Mouse (Mus musculus) hindbrain, embryonic 13.5 days (tissue): Measurements from ENCODE around the gene Hexim2. TPM values are rescaled to one million over a fixed set of nuclear protein-coding genes. Genes with fewer than 3 reads are reported as not detected.

Experiments used
- ATAC-seq: fragments of 200-750 bp; cut with Nextera tagmentation; 2 replicates; pipeline ENCODE4 v1.8.0; 2017; ENCODE audit warnings: moderate TSS enrichment; ENCODE audit not compliant: low FRiP score
- H3K27ac ChIP-seq: fragments of 300-500 bp; sonication (generic); 2 replicates; pipeline ENCODE4 v1.5.1; 2015; ENCODE audit warnings: inconsistent platforms, mild to moderate bottlenecking, moderate library complexity
- H3K27me3 ChIP-seq: fragments of 300-500 bp; sonication (generic); 2 replicates; pipeline ENCODE4 v1.6.1; 2015; ENCODE audit warnings: mild to moderate bottlenecking, inconsistent platforms
- H3K36me3 ChIP-seq: fragments of 300-500 bp; sonication (generic); 2 replicates; pipeline ENCODE4 v1.6.1; 2015; ENCODE audit warnings: mild to moderate bottlenecking, inconsistent platforms
- H3K4me1 ChIP-seq: fragments of 300-500 bp; sonication (generic); replicated peaks from 2 replicates; pipeline ENCODE4 v1.6.1; 2015; ENCODE audit warnings: inconsistent platforms
- H3K4me2 ChIP-seq: fragments of 300-500 bp; sonication (generic); 2 replicates; pipeline ENCODE4 v1.6.1; 2015; ENCODE audit warnings: inconsistent platforms, mild to moderate bottlenecking, moderate library complexity
- H3K4me3 ChIP-seq: fragments of 300-500 bp; sonication (generic); 2 replicates; pipeline ENCODE4 v1.5.1; 2015; ENCODE audit warnings: mild to moderate bottlenecking, inconsistent platforms
- H3K9ac ChIP-seq: fragments of 300-500 bp; sonication (generic); 2 replicates; pipeline ENCODE4 v1.6.1; 2015; ENCODE audit warnings: mild to moderate bottlenecking, inconsistent platforms
- H3K9me3 ChIP-seq: fragments of 300-500 bp; sonication (generic); 2 replicates; pipeline ENCODE4 v1.6.1; 2016; ENCODE audit warnings: inconsistent platforms
- WGBS: fragments of 180-500 bp; shearing (Covaris S2); methylation state at CpG from one replicate; pipeline ENCODE4 v1.1.7; 2015; 5-methylcytosine and 5-hydroxymethylcytosine counted together
- polyA plus RNA-seq: library from polyadenylated mRNA; unstranded; fragments of >200 nt; fragmentation: Nextera tagmentation; extraction: Ambion mirVana; gene quantifications from 2 replicates; pipeline ENCODE4 v1.2.1, GENCODE M21; 2015

Gene Hexim2
- polyA plus RNA-seq, 1 experiment from 2014 or later, result 22.3 TPM

DNA sequence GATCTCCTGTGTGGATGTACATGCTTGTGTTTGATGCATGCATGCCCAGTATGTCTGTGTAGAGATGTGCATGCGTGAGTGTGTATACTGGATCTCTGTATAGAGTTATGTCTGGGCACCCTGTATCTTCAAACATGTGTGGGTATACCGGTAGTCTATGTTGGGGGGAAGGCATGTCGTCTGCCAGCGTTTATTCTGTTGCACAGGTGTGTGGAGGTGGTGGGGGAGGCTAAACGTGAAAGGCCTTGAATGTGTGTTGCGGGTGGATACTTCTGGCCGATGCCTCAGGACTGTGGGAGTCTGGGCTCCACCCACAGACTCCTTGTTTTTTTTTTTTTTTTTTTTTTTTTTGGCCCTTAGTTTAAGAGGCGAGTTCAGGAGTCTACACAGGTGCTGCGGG, 49.1 kb downstream of the Hexim2 start:
- Histone ChIP-seq H3K27ac (no peak overlapping the region), H3K9ac (no peak overlapping the region), H3K4me3 (no peak overlapping the region), H3K4me2 (no peak overlapping the region), H3K4me1 (no peaks in the 10 kb centered on the region), H3K27me3 (peaks cover 13% of the 10 kb centered on the region; the same call in 1 of the 2 replicates), H3K36me3 (no peaks in the 10 kb centered on the region), H3K9me3 (no peaks in the 10 kb centered on the region)
- ATAC-seq, result no peak
- 79% methylated on average over 9 of the region's 9 CpGs for WGBS

DNA sequence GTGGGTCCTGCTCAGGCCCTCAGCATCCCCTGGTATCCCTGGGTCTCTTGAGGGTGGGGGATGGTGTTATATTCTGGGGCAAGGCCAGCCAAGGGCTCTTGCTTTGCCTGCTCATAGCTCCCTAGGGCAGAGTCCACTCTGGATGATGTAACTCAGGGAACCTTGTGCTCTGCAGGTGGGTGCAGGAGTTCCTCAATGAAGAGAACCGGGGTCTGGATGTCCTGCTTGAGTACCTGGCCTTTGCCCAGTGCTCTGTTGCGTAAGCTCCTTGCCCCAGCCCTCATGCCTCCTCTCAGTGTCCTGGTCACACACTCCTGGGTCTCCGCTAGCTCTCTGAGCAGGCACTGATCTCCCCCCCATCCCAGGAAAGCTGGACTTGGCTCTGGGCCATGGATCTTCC, 49.7 kb downstream of the Hexim2 start:
- Histone ChIP-seq H3K36me3 (no peaks in the 10 kb centered on the region), H3K4me2 (no peak overlapping the region), H3K9me3 (no peaks in the 10 kb centered on the region), H3K4me3 (no peak overlapping the region), H3K9ac (no peak overlapping the region), H3K27me3 (peaks cover 13% of the 10 kb centered on the region; the same call in 1 of the 2 replicates), H3K27ac (no peak overlapping the region), H3K4me1 (no peaks in the 10 kb centered on the region)
- ATAC-seq, result no peak
- WGBS, result 85% methylated on average over 3 of the region's 3 CpGs

DNA sequence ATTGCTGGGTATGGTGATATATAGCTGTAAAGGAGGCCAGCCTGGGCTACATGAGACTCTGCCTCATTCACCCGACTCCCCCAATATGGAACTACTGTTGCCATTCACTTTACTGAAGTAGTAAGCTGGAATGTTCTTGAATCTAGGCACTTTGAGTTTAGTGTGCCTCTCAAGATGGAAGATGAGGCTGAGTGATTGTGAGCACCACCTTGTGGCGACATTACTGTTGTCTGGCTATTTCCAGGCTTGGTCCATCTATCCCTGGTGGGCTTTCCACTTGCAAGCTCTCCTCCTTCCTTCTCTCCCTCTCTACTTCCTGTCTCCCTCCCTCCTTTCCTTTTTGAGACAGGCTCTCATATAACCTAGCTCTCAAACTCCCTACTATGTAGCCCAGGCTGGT, 52.7 kb downstream of the Hexim2 start:
- Histone ChIP-seq H3K27ac (no peak overlapping the region), H3K27me3 (peaks cover 23% of the 10 kb centered on the region), H3K4me2 (no peak overlapping the region), H3K9me3 (no peaks in the 10 kb centered on the region), H3K4me1 (no peaks in the 10 kb centered on the region), H3K9ac (no peak overlapping the region), H3K4me3 (no peak overlapping the region), H3K36me3 (0 out of 2 replicates have a peak, but pooled peaks cover 9% of the 10 kb centered on the region)
- no peak for ATAC-seq
- WGBS, result 48% methylated on average over 2 of the region's 2 CpGs

Other genes starting within 250 kb of the Hexim2 start
- gene Fam187a, start 247.3 kb upstream of the Hexim2 start, polyA plus RNA-seq, result not detected in 2 replicates
- gene Gfap, start 231.5 kb upstream of the Hexim2 start, polyA plus RNA-seq, result 0.12 and 0.18 TPM in 2 replicates
- gene Kif18b, start 207.3 kb upstream of the Hexim2 start, polyA plus RNA-seq, result 2.4 and 2.6 TPM in 2 replicates
- gene C1ql1, start 185.7 kb upstream of the Hexim2 start, polyA plus RNA-seq, result 5.2 and 5.7 TPM in 2 replicates
- gene Nmt1, start 104.2 kb upstream of the Hexim2 start, polyA plus RNA-seq, result 37.8 and 44.5 TPM in 2 replicates
- gene Dcakd, start 104.1 kb upstream of the Hexim2 start, polyA plus RNA-seq, result 164 and 165 TPM in 2 replicates
- gene Plcd3, start 30.8 kb upstream of the Hexim2 start, polyA plus RNA-seq, result 1.5 and 1.9 TPM in 2 replicates
- 7.3 and 9.0 TPM in 2 replicates for gene Acbd4, start 30.7 kb upstream of the Hexim2 start, polyA plus RNA-seq
- 3.6 and 4.3 TPM in 2 replicates for gene Hexim1, start 16.2 kb upstream of the Hexim2 start, polyA plus RNA-seq
- 3.1 and 3.3 TPM in 2 replicates for gene Fmnl1, start 38.7 kb downstream of the Hexim2 start, polyA plus RNA-seq
- 0.87 and 1.3 TPM in 2 replicates for gene 1700023F06Rik, start 76.1 kb downstream of the Hexim2 start, polyA plus RNA-seq
- 0.40 and 0.58 TPM in 2 replicates for gene Spata32, start 86.0 kb downstream of the Hexim2 start, polyA plus RNA-seq
- 3.2 and 3.4 TPM in 2 replicates for gene Map3k14, start 135.0 kb downstream of the Hexim2 start, polyA plus RNA-seq
- 3.2 and 3.4 TPM in 2 replicates for gene Arhgap27, start 231.3 kb downstream of the Hexim2 start, polyA plus RNA-seq